Mouse (Mus musculus) cerebellum, adult 2 months (tissue): Measurements from ENCODE around the gene Mzf1.

Source experiments
- CTCF ChIP-seq: fragments of 200-500 bp; IDR thresholded peaks from 2 replicates; pipeline ENCODE4 v1.5.1; 2011; ENCODE audit warnings: low read depth, mild to moderate bottlenecking, control low read depth, low read length, moderate library complexity, borderline replicate concordance; ENCODE audit not compliant: insufficient read depth
- POLR2A ChIP-seq: fragments of 200-500 bp; IDR thresholded peaks from 2 replicates; pipeline ENCODE4 v1.6.1; 2011; ENCODE audit warnings: low read length, control low read depth, borderline replicate concordance; ENCODE audit not compliant: insufficient read depth

GRCm38 (mm10) chr7:13031069-13031468 lies 23.5 kb downstream of the Mzf1 start:
- TF ChIP-seq CTCF (peak; percentile 28; the same call in 1 of the 2 replicates), POLR2A (no peak)
